Mouse (Mus musculus) lung, postnatal 25 days (tissue): Measurements from ENCODE around the gene Cacng7.
"Not testable (repeated sequence)": the region's sequence is repeated elsewhere in the genome, so short reads cannot be mapped to it uniquely, and the experiment has no call there.

Experiments used
- DNase-seq: peaks from one replicate; pipeline ENCODE4 v3.0.0; 2022; ENCODE audit warnings: low spot score

Cacng7 gene

DNA sequence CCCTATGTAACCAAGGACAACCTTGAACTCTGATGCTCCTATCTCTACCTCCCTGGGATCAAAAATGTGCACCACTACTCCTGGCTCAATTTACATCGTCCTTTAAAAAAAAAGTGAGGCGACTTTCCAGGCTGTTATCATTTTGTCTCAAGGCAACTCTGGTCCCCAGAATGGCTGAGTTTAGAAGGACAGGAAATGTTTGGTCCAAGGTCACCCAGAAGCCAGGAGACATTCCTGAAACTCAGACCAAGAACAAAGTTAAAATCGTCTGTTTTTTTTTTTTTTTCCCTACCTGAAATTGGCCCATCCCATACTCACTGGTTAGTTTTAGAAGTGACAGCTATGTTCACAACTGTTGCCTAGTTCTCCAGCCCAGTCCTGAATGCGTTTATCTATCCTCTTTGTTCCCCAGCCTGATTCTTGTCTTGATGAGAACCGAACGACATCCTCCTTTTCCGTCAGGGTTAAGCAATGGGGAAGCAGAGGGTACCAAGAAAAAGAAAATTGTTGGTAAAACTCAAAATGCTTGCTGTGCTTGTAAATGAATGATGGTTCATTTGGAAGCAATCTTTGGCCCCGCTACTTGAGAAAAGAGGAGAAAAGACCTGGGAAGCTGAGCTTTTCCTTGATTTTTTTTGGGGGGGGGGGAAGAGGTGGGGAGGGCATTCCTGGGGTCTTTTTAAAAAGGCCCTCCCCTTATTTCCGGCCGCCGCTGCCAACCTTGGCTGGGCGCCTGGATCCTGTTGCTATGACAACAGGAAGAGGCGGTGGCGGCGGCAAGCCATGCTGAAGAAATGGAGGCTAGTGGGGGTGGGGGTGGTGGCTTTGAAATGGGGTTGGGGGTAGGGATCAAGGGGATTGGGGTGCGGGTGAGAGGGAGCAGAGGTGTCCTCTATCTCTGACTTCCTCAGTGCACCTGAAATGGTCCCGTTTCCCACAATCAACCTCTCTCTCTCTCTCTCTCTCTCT, 57.0 kb downstream of the Cacng7 start:
- no peak for DNase-seq

GRCm38 (mm10) chr7:3390413-3391080, 57.8 kb downstream of the Cacng7 start, which contains the start of gene Cacng8:
TSS of gene Cacng8 (plus strand) at chr7:3390683.
- no peak for DNase-seq

DNA sequence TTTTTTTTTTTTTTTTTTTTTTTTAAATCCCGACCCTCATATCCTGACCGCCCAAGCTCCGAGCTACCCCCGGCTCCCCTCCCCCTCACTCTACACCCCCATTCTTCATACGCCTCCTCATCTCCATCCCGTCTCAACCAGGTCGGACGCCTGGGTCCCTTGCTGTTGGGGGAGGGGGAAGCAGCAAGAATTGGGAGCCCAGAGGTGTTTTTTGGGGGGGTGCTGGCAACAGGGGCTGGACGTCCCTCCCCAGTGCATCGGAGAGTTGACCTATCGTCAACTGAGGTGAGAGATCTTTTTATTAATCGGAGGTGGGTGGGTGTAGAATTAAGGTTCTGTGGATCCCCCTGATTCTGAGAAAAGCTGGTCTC, 58.3 kb downstream of the Cacng7 start:
- no peak for DNase-seq

DNA sequence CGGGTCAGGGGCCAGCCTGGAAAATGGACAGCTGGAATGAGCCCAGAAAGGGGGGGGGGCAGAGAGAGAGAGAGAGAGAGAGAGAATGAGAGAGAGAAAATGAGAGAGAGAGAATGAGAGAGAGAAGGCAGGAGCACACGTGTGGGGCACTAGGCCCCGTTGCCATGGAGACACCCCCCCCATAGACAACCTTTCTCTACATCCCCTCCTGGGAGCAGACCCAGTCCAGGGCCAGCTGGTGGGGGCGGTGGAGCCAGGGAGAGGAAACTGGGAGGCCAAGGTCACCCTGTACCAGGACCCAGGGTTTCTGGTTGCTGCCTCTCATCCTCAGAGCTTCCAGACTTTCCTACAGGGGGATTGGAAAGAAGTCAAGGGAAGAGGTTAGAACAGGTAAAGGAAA, 59.1 kb downstream of the Cacng7 start:
- DNase-seq: no peak

- no peak for DNase-seq
Observed at GRCm38 (mm10) chr7:3397355-3397754, 64.6 kb downstream of the Cacng7 start.

- DNase-seq: no peak
Observed at GRCm38 (mm10) chr7:3397797-3398196, 65.0 kb downstream of the Cacng7 start.

DNA sequence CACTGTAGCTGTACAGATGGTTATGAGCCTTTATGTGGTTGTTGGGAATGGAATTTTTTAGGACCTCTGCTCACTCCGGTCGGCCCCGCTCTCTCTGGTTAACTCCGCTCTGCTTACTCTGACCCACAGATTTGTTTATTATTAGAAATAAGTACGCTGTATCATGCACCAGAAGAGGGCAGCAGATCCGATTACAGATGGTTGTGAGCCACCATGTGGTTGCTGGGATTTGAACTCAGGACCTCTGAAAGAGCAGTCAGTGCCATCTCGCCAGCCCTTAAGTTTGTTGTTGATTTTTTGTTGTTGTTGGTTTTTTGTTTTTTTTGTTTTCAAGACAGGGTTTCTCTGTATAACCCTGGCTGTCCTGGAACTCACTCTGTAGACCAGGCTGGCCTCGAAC, 65.6 kb downstream of the Cacng7 start:
- DNase-seq: not testable (repeated sequence)

- no peak for DNase-seq
Observed at GRCm38 (mm10) chr7:3399937-3400336, 67.2 kb downstream of the Cacng7 start.

GRCm38 (mm10) chr7:3409729-3410520, 77.2 kb downstream of the Cacng7 start:
- no peak for DNase-seq

GRCm38 (mm10) chr7:3411160-3411941, 78.6 kb downstream of the Cacng7 start:
- no peak for DNase-seq

- DNase-seq: no peak
Observed at GRCm38 (mm10) chr7:3412036-3412435, 79.3 kb downstream of the Cacng7 start.

DNA sequence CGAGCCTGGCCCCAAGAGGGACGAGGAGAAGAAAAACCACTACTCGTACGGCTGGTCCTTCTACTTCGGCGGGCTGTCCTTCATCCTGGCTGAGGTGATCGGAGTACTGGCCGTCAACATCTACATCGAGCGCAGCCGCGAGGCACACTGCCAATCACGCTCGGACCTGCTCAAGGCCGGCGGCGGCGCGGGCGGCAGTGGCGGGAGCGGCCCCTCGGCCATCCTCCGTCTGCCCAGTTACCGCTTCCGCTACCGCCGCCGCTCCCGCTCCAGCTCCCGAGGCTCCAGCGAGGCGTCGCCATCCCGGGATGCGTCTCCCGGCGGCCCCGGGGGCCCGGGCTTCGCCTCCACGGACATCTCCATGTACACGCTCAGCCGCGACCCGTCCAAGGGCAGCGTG, 82.1 kb downstream of the Cacng7 start:
- no peak for DNase-seq

- no peak for DNase-seq
Observed at GRCm38 (mm10) chr7:3415378-3415777, 82.6 kb downstream of the Cacng7 start.
